Mouse (Mus musculus) thymus, postnatal 36 days (tissue): ENCODE results near the gene Rmnd5b.
"Not testable (repeated sequence)": the region's sequence is repeated elsewhere in the genome, so short reads cannot be mapped to it uniquely, and the experiment has no call there.

ENCODE experiments used
- DNase-seq, 2 experiments: peaks; one replicate each; pipeline ENCODE4 v3.0.0; 2022; ENCODE audit warnings: mixed read lengths in 2 of 2

Gene Rmnd5b

GRCm38 (mm10) chr11:51620084-51620483, 15.6 kb downstream of the Rmnd5b start:
- DNase-seq: no peak

- DNase-seq: peak; percentile 81 to 82
Measured at GRCm38 (mm10) chr11:51619409-51620060, 16.2 kb downstream of the Rmnd5b start, which contains the start of gene Nhp2. TSS of gene Nhp2 (plus strand) at chr11:51619735.

GRCm38 (mm10) chr11:51618894-51619408, 16.7 kb downstream of the Rmnd5b start:
- DNase-seq: no peak

- peak; percentile 65 to 66 for DNase-seq
Measured at GRCm38 (mm10) chr11:51617693-51618092, 18.0 kb downstream of the Rmnd5b start.

- DNase-seq: not testable (repeated sequence)
Measured at GRCm38 (mm10) chr11:51616113-51616512, 19.6 kb downstream of the Rmnd5b start.

- peak; percentile 69 to 74 for DNase-seq
Measured at GRCm38 (mm10) chr11:51615601-51616000, 20.1 kb downstream of the Rmnd5b start.

GRCm38 (mm10) chr11:51615129-51615528, 20.6 kb downstream of the Rmnd5b start:
- DNase-seq: no peak

GRCm38 (mm10) chr11:51614256-51614655, 21.4 kb downstream of the Rmnd5b start:
- no peak for DNase-seq

GRCm38 (mm10) chr11:51609940-51610339, 25.8 kb downstream of the Rmnd5b start:
- DNase-seq: not testable (repeated sequence)

- peak in 1 of 2 experiments; percentile 47 for DNase-seq
Measured at GRCm38 (mm10) chr11:51609266-51609909, 26.3 kb downstream of the Rmnd5b start.

GRCm38 (mm10) chr11:51607096-51607738, 28.5 kb downstream of the Rmnd5b start:
- DNase-seq: no peak

- peak; percentile 96 for DNase-seq
Measured at GRCm38 (mm10) chr11:51606447-51607095, 29.1 kb downstream of the Rmnd5b start, which contains the start of gene Hnrnpab. TSS of gene Hnrnpab (minus strand) at chr11:51606847.

GRCm38 (mm10) chr11:51605602-51606446, 29.9 kb downstream of the Rmnd5b start:
- peak; percentile 86 to 91 for DNase-seq

- no peak for DNase-seq
Measured at GRCm38 (mm10) chr11:51602253-51602652, 33.4 kb downstream of the Rmnd5b start.

GRCm38 (mm10) chr11:51597553-51597952, 38.1 kb downstream of the Rmnd5b start:
- no peak for DNase-seq

GRCm38 (mm10) chr11:51595459-51596083, 40.1 kb downstream of the Rmnd5b start:
- no peak for DNase-seq

- no peak for DNase-seq
Measured at GRCm38 (mm10) chr11:51594715-51595350, 40.9 kb downstream of the Rmnd5b start.

GRCm38 (mm10) chr11:51593849-51594248, 41.8 kb downstream of the Rmnd5b start:
- no peak for DNase-seq

- no peak for DNase-seq
Measured at GRCm38 (mm10) chr11:51593368-51593767, 42.3 kb downstream of the Rmnd5b start.

- DNase-seq: no peak
Measured at GRCm38 (mm10) chr11:51591915-51592314, 43.8 kb downstream of the Rmnd5b start.

- no peak for DNase-seq
Measured at GRCm38 (mm10) chr11:51591168-51591567, 44.5 kb downstream of the Rmnd5b start.
